Mouse (Mus musculus): ENCODE measurements around the gene Trim50.

GRCm38 (mm10) chr5:135395826-135396225 is 42.7 kb downstream of the Trim50 start:
- peak; percentile 72 for TF ChIP-seq CTCF (conservative IDR thresholded peaks at IDR 0.05; ENCODE audit: low read length)
- TF ChIP-seq NANOG (IDR thresholded peaks at IDR 0.05; ENCODE audit: borderline replicate concordance, low read length) = no peak

All from E14TG2a.4 (cell line).